Mouse (Mus musculus): ENCODE measurements around the gene Tmem267. TPM values are rescaled to one million over a fixed set of nuclear protein-coding genes. Genes with fewer than 3 reads are reported as not detected.

Gene Tmem267
- 1.2 TPM for polyA plus RNA-seq (2017; shearing (Covaris generic))

GRCm38 (mm10) chr13:119487880-119488580 is at the start of gene Tmem267, which contains the start of gene 3110070M22Rik:
TSS of gene Tmem267 (plus strand) at chr13:119488039.
TSS of gene 3110070M22Rik (minus strand) at chr13:119488383.

DNA sequence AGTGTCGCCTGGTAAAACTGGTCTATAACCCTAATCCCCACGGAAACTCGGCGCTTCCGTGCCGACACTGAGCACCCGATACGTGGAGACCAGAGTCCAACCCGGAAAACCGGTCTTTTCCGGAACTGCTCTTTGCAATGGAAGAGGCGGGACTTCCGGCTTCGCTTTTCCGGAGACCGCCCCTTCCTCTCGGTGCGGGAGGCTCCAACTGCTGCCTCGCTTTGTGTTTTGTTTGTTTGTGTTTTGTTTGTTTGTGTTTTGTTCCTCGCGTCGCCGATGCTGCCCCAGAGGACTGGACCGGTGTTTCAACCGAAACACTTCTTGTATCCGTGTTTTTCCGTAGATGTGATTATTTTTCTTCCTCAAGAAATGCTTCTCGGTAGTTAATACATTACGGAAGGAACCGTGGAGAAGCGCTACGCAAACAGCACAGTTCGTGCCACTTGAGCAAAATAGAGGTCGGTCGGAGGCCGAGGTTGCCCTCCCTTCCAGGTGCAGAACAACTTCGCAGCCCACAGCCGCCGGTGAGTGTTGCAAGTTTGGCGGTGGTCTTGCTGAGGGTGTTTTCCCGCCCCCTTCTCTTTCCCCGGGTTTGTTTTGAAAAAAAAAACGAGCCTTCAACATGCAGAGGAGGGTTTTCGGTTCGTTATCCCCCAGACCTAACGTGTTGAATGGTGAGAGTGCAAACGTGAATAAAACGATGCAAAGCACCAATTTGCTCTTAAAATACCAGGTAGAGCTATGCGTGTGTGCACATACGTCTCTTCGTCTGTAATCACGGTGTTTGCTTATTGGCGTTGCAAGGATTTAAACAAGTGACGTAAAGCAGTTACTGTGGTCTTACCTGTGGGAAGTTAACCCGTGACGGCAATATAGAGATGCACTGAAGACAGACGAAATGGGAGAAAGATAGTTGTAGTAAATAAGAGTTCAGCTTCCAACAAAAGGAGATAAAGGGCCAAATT is 25.0 kb upstream of the Tmem267 start, which contains the start of gene 4833420G17Rik:
4833420G17Rik (plus strand) TSS at position 173 of the 965 bp plus-strand sequence.

DNA sequence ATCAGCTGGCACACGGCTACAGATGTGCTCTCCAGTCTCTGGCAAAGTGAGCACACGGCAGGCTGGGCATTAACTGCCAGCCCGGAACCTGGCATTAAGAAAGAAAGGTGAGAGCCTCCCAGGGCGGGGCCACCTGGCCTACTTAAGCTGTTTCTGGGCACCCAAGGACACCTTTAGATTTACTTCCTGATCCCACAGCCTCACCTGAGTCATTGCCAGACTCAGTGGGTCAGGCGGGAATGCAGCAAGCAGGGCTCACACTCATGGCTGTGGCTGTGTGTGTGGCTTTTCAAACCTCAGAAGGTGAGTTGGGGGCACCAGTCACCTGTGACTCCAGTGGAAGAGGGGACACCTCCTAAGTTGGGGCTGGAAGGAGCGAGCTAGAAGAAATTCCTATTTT is 135.8 kb downstream of the Tmem267 start, which contains the start of gene Ccl28:
Ccl28 (plus strand) TSS at position 186 of the 400 bp plus-strand sequence.

Other genes starting within 250 kb of the Tmem267 start
- 14.5 TPM for gene Paip1, start 59.4 kb upstream of the Tmem267 start, polyA plus RNA-seq (2017; shearing (Covaris generic))
- 79.7 TPM for gene 4833420G17Rik, start 25.3 kb upstream of the Tmem267 start, polyA plus RNA-seq (2017; shearing (Covaris generic))
- gene 3110070M22Rik, start 344 bp downstream of the Tmem267 start, polyA plus RNA-seq (2017; shearing (Covaris generic)) = not detected
- 0.17 TPM for gene Ccl28, start 135.8 kb downstream of the Tmem267 start, polyA plus RNA-seq (2017; shearing (Covaris generic))
- 56.4 TPM for gene Hmgcs1, start 202.3 kb downstream of the Tmem267 start, polyA plus RNA-seq (2017; shearing (Covaris generic))

Data from effector memory CD4-positive, alpha-beta T cell, adult 7 months (primary cell).